Mouse (Mus musculus) MEL (cell line): ENCODE measurements around the gene Pcif1.
"Not testable (repeated sequence)": the region's sequence is repeated elsewhere in the genome, so short reads cannot be mapped to it uniquely, and the experiment has no call there.

ENCODE experiments used
- CTCF ChIP-seq, 3 experiments: IDR thresholded peaks in 2 of 3; conservative IDR thresholded peaks in 1 of 3; 2 replicates each; pipeline ENCODE4 v1.5.1; 2011 to 2012; ENCODE audit warnings: low read length in 3 of 3, low read depth in 2 of 3, mild to moderate bottlenecking in 2 of 3, improper control_type of control experiment in 1 of 3, inconsistent platforms in 1 of 3, mixed read lengths in 1 of 3, moderate library complexity in 1 of 3; ENCODE audit not compliant: control insufficient read depth in 1 of 3, insufficient read depth in 1 of 3, poor library complexity in 1 of 3, severe bottlenecking in 1 of 3
- ELF1 ChIP-seq: IDR thresholded peaks from 2 replicates; pipeline ENCODE4 v1.6.1; 2014; ENCODE audit warnings: low read depth, mild to moderate bottlenecking, inconsistent platforms, low read length, improper control_type of control experiment, moderate library complexity
- MAFK ChIP-seq: IDR thresholded peaks from 2 replicates; pipeline ENCODE4 v1.6.1; 2011; ENCODE audit warnings: low read depth, mild to moderate bottlenecking, low read length, improper control_type of control experiment, borderline replicate concordance
- SMC3 ChIP-seq: IDR thresholded peaks from 2 replicates; pipeline ENCODE4 v1.6.1; 2011; ENCODE audit warnings: low read depth, low read length, improper control_type of control experiment
- UBTF ChIP-seq: IDR thresholded peaks from 2 replicates; pipeline ENCODE4 v1.6.1; 2012; ENCODE audit warnings: low read depth, mild to moderate bottlenecking, inconsistent platforms, low read length, improper control_type of control experiment, moderate library complexity, borderline replicate concordance; ENCODE audit not compliant: insufficient read depth
- ZMIZ1 ChIP-seq: IDR thresholded peaks from 2 replicates; pipeline ENCODE4 v1.6.1; 2012; ENCODE audit warnings: low read depth, mild to moderate bottlenecking, inconsistent platforms, low read length, improper control_type of control experiment, moderate library complexity

- TF ChIP-seq MAFK; SMC3; ZMIZ1; UBTF; ELF1; CTCF (IDR thresholded peaks at IDR 0.05 in 2 of 3, conservative IDR thresholded peaks at IDR 0.05 in 1 of 3; ENCODE audit: control insufficient read depth in 1 of 3, insufficient read depth in 1 of 3, low read depth in 2 of 3, low read length in 3 of 3, poor library complexity in 1 of 3, severe bottlenecking in 1 of 3): not testable (repeated sequence)
These were observed 23.5 kb upstream of the Pcif1 start for GRCm38 (mm10) chr2:164855572-164855971.
